Mouse (Mus musculus) forebrain, postnatal 0 days (tissue): Measurements from ENCODE around the gene Adamts9. TPM values are rescaled to one million over a fixed set of nuclear protein-coding genes. Genes with fewer than 3 reads are reported as not detected.

Source experiments
- ATAC-seq: fragments of 200-750 bp; cut with Nextera tagmentation; 2 replicates; pipeline ENCODE4 v1.8.0; 2017; ENCODE audit warnings: mild to moderate bottlenecking, moderate library complexity
- DNase-seq: peaks from one replicate; pipeline ENCODE4 v3.0.0-alpha.2; 2015
- H3K27ac ChIP-seq: fragments of 300-500 bp; sonication (generic); 2 replicates; pipeline ENCODE4 v1.5.1; 2014; ENCODE audit warnings: low read depth, mild to moderate bottlenecking, antibody characterized with exemption, low read length, moderate library complexity, mixed read lengths
- H3K27me3 ChIP-seq: fragments of 300-500 bp; sonication (generic); 2 replicates; pipeline ENCODE4 v1.6.1; 2014; ENCODE audit warnings: mild to moderate bottlenecking, low read length, mixed read lengths; ENCODE audit not compliant: insufficient read depth
- H3K36me3 ChIP-seq: fragments of 300-500 bp; sonication (generic); 2 replicates; pipeline ENCODE4 v1.6.1; 2014; ENCODE audit warnings: mild to moderate bottlenecking, moderate library complexity; ENCODE audit not compliant: insufficient read depth
- H3K4me1 ChIP-seq: fragments of 300-500 bp; sonication (generic); 2 replicates; pipeline ENCODE4 v1.6.1; 2014; ENCODE audit warnings: antibody characterized with exemption; ENCODE audit not compliant: insufficient read depth
- H3K4me2 ChIP-seq: fragments of 300-500 bp; sonication (generic); 2 replicates; pipeline ENCODE4 v1.6.1; 2014; ENCODE audit warnings: low read depth, mild to moderate bottlenecking, moderate library complexity
- H3K4me3 ChIP-seq: fragments of 300-500 bp; sonication (generic); 2 replicates; pipeline ENCODE4 v1.5.1; 2014; ENCODE audit warnings: low read depth, low read length, mixed read lengths
- H3K9ac ChIP-seq: fragments of 300-500 bp; sonication (generic); 2 replicates; pipeline ENCODE4 v1.6.1; 2014; ENCODE audit warnings: mild to moderate bottlenecking
- H3K9me3 ChIP-seq: fragments of 300-500 bp; sonication (generic); 2 replicates; pipeline ENCODE4 v1.6.1; 2016; ENCODE audit warnings: low read length
- CTCF ChIP-seq: sonication (generic); IDR thresholded peaks from 2 replicates; pipeline ENCODE4 v1.5.1; 2016; ENCODE audit warnings: antibody characterized with exemption, control low read depth, low read depth
- WGBS: fragments of 180-500 bp; shearing (Covaris S2); extraction: QIAGEN DNeasy Blood & Tissue Kit; methylation state at CpG from one replicate; pipeline ENCODE4 v1.1.7; 2014; 5-methylcytosine and 5-hydroxymethylcytosine counted together
- polyA plus RNA-seq: library from polyadenylated mRNA; unstranded; fragments of >200 nt; fragmentation: Nextera tagmentation; extraction: Ambion mirVana; gene quantifications from 2 replicates; pipeline ENCODE4 v1.2.1, GENCODE M21; 2015
- total RNA-seq: library from RNA; depleted of rRNA; stranded (reverse); fragments of >200 nt; gene quantifications from 2 replicates; pipeline ENCODE4 v1.2.3, GENCODE M21; 2014

The Adamts9 gene
- total and polyA plus RNA-seq, 2 experiments from 2014 or later, result 0.62 to 7.3 TPM

GRCm38 (mm10) chr6:92810628-92811027, 132.7 kb downstream of the Adamts9 start:
- no peaks in the 10 kb centered on the region for H3K27me3 ChIP-seq
- H3K9me3 ChIP-seq, result no peaks in the 10 kb centered on the region
- WGBS, result 92% methylated on average over 2 of the region's 2 CpGs
- no peak overlapping the region for H3K27ac ChIP-seq
- H3K4me3 ChIP-seq, result no peak overlapping the region
- ATAC-seq, result no peak
- no peaks in the 10 kb centered on the region for H3K36me3 ChIP-seq
- H3K4me1 ChIP-seq, result no peaks in the 10 kb centered on the region
- no peak overlapping the region for H3K9ac ChIP-seq
- TF ChIP-seq CTCF, result no peak
- DNase-seq, result no peak
- no peak overlapping the region for H3K4me2 ChIP-seq

- DNase-seq (no peak), ATAC-seq (no peak)
- WGBS, result 88% methylated on average over 3 of the region's 3 CpGs
- no peaks in the 10 kb centered on the region for H3K4me1 ChIP-seq
- H3K27me3 ChIP-seq, result no peaks in the 10 kb centered on the region
- H3K36me3 ChIP-seq, result no peaks in the 10 kb centered on the region
- no peak for TF ChIP-seq CTCF
- H3K9me3 ChIP-seq, result no peaks in the 10 kb centered on the region
- H3K9ac ChIP-seq, result no peak overlapping the region
- no peak overlapping the region for H3K4me2 ChIP-seq
- no peak overlapping the region for H3K27ac ChIP-seq
- no peak overlapping the region for H3K4me3 ChIP-seq
These were observed 133.5 kb downstream of the Adamts9 start for GRCm38 (mm10) chr6:92809818-92810217.

- Histone ChIP-seq H3K4me3 (no peak overlapping the region), H3K9me3 (no peaks in the 10 kb centered on the region), H3K9ac (no peak overlapping the region), H3K36me3 (no peaks in the 10 kb centered on the region), H3K27ac (no peak overlapping the region), H3K4me1 (no peaks in the 10 kb centered on the region), H3K4me2 (no peak overlapping the region), H3K27me3 (no peaks in the 10 kb centered on the region)
- no peak for TF ChIP-seq CTCF
- 87% methylated on average over 3 of the region's 3 CpGs for WGBS
- DNase-seq (no peak), ATAC-seq (no peak)
These were observed 138.9 kb downstream of the Adamts9 start for GRCm38 (mm10) chr6:92804254-92804971.

GRCm38 (mm10) chr6:92803213-92803612, 140.1 kb downstream of the Adamts9 start:
- Histone ChIP-seq H3K4me1 (no peaks in the 10 kb centered on the region), H3K4me2 (no peak overlapping the region), H3K9me3 (no peaks in the 10 kb centered on the region), H3K4me3 (no peak overlapping the region), H3K36me3 (no peaks in the 10 kb centered on the region), H3K9ac (no peak overlapping the region), H3K27me3 (no peaks in the 10 kb centered on the region), H3K27ac (no peak overlapping the region)
- no peak for TF ChIP-seq CTCF
- peak; percentile 55 for ATAC-seq
- WGBS, result 56% methylated on average over 6 of the region's 6 CpGs
- DNase-seq, result peak; percentile 13

GRCm38 (mm10) chr6:92802421-92802820, 140.9 kb downstream of the Adamts9 start:
- no peak for TF ChIP-seq CTCF
- ATAC-seq, result no peak
- no peak overlapping the region for H3K9ac ChIP-seq
- H3K27me3 ChIP-seq, result no peaks in the 10 kb centered on the region
- H3K27ac ChIP-seq, result no peak overlapping the region
- H3K4me1 ChIP-seq, result no peaks in the 10 kb centered on the region
- H3K9me3 ChIP-seq, result no peaks in the 10 kb centered on the region
- H3K36me3 ChIP-seq, result no peaks in the 10 kb centered on the region
- no peak overlapping the region for H3K4me2 ChIP-seq
- no peak for DNase-seq
- 95% methylated on average over 11 of the region's 11 CpGs for WGBS
- H3K4me3 ChIP-seq, result no peak overlapping the region

- no peaks in the 10 kb centered on the region for H3K9me3 ChIP-seq
- no peaks in the 10 kb centered on the region for H3K4me1 ChIP-seq
- H3K4me3 ChIP-seq, result no peak overlapping the region
- H3K27me3 ChIP-seq, result no peaks in the 10 kb centered on the region
- WGBS, result 84% methylated on average over 2 of the region's 2 CpGs
- no peak for DNase-seq
- ATAC-seq, result no peak
- no peak for TF ChIP-seq CTCF
- no peak overlapping the region for H3K27ac ChIP-seq
- H3K4me2 ChIP-seq, result no peak overlapping the region
- H3K9ac ChIP-seq, result no peak overlapping the region
- no peaks in the 10 kb centered on the region for H3K36me3 ChIP-seq
These were observed 141.8 kb downstream of the Adamts9 start for GRCm38 (mm10) chr6:92801462-92801861.

GRCm38 (mm10) chr6:92793804-92794203, 149.5 kb downstream of the Adamts9 start:
- DNase-seq (no peak), ATAC-seq (no peak)
- H3K9ac ChIP-seq, result no peak overlapping the region

More at GRCm38 (mm10) chr6:92793804-92794203, 149.5 kb downstream of the Adamts9 start:
- Histone ChIP-seq H3K4me2 (no peak overlapping the region), H3K4me1 (no peaks in the 10 kb centered on the region), H3K27me3 (no peaks in the 10 kb centered on the region), H3K27ac (no peak overlapping the region), H3K4me3 (no peak overlapping the region), H3K36me3 (no peaks in the 10 kb centered on the region), H3K9me3 (no peaks in the 10 kb centered on the region)
- 79% methylated on average over 6 of the region's 6 CpGs for WGBS
- no peak for TF ChIP-seq CTCF
